In genomic region chr14:34768373-34768772, GRCm38 (mm10) we compare ENCODE assay signal across 8 mouse cellular contexts. TPM values are rescaled to one million over a fixed set of nuclear protein-coding genes. Genes with fewer than 3 reads are reported as not detected.
DNase-seq lines count a peak whose midpoint lies in the region; ATAC-seq and TF ChIP-seq lines count a peak whose summit lies in the region.

No protein-coding gene starts in this region.

- peaks cover 19% of the 10 kb centered on the region for H3K27me3 ChIP-seq in embryonic facial prominence, embryonic 10.5 days (replicated peaks; ENCODE audit: low read depth, poor library complexity, severe bottlenecking)
- H3K27me3 ChIP-seq in intestine, postnatal 0 days (replicated peaks; ENCODE audit: control insufficient read depth, insufficient read depth, low read length), result no peaks in the 10 kb centered on the region
- no peaks in the 10 kb centered on the region; the same call in 1 of the 2 replicates for H3K27me3 ChIP-seq in limb, embryonic 11.5 days (ENCODE audit: control insufficient read depth, insufficient read depth, low read length)
- H3K27me3 ChIP-seq in midbrain, embryonic 12.5 days, result peaks cover 14% of the 10 kb centered on the region

- peak; percentile 54; the same call in 1 of the 2 replicates for ATAC-seq in cerebellum, adult (ENCODE audit: insufficient number of reproducible peaks, low FRiP score, low TSS enrichment)
- no peak; the same call in 1 of the 2 replicates for ATAC-seq in intestine, postnatal 0 days
- ATAC-seq in limb, embryonic 11.5 days (ENCODE audit: insufficient number of reproducible peaks, low FRiP score, low TSS enrichment, low read depth), result no peak
- peak; percentile 55; the same call in 1 of the 2 replicates for ATAC-seq in midbrain, embryonic 12.5 days (ENCODE audit: low FRiP score, low read depth)

- H3K9ac ChIP-seq in intestine, postnatal 0 days (ENCODE audit: low read depth, low read length), result 0 out of 2 replicates have a peak overlapping the region, but pooled peaks have one; percentile 11
- H3K9ac ChIP-seq in limb, embryonic 11.5 days (ENCODE audit: low read length), result no peak overlapping the region
- H3K9ac ChIP-seq in midbrain, embryonic 12.5 days (replicated peaks), result peak overlapping the region; percentile 65; the same call in 1 of the 2 replicates

- TF ChIP-seq CTCF in intestine, postnatal 0 days (IDR thresholded peaks at IDR 0.05; ENCODE audit: low read depth), result no peak

- H3K4me1 ChIP-seq in embryonic facial prominence, embryonic 10.5 days, result peaks cover 33% of the 10 kb centered on the region
- H3K4me1 ChIP-seq in intestine, postnatal 0 days (replicated peaks; ENCODE audit: control insufficient read depth, insufficient read depth, low read length), result peaks cover 11% of the 10 kb centered on the region
- peaks cover 6% of the 10 kb centered on the region; the same call in 1 of the 2 replicates for H3K4me1 ChIP-seq in limb, embryonic 11.5 days (ENCODE audit: control insufficient read depth, insufficient read depth, low read length)
- peaks cover 9% of the 10 kb centered on the region for H3K4me1 ChIP-seq in midbrain, embryonic 12.5 days

- H3K27ac ChIP-seq in embryonic facial prominence, embryonic 10.5 days (replicated peaks), result no peak overlapping the region
- H3K27ac ChIP-seq in intestine, postnatal 0 days (ENCODE audit: low read depth, low read length), result no peak overlapping the region
- H3K27ac ChIP-seq in limb, embryonic 11.5 days (replicated peaks; ENCODE audit: low read depth, low read length), result no peak overlapping the region
- no peak overlapping the region for H3K27ac ChIP-seq in midbrain, embryonic 12.5 days (replicated peaks)

- peak overlapping the region; percentile 95 for H3K4me2 ChIP-seq in intestine, postnatal 0 days (replicated peaks; ENCODE audit: low read depth)
- H3K4me2 ChIP-seq in limb, embryonic 11.5 days (ENCODE audit: low read depth, severe bottlenecking), result peak overlapping the region; percentile 89
- peak overlapping the region; percentile 96 for H3K4me2 ChIP-seq in midbrain, embryonic 12.5 days (replicated peaks)

- no peak for DNase-seq in cerebellum, adult 11 months
- peak; percentile 73 for DNase-seq in embryonic facial prominence, embryonic 10.5 days (ENCODE audit: low spot score)
- DNase-seq in heart, adult 11 months, result peak; percentile 99
- DNase-seq in limb, embryonic 11.5 days (ENCODE audit: low spot score), result peak; percentile 81
- peak; percentile 40 for DNase-seq in spleen, adult 12 weeks (ENCODE audit: low spot score)

- peak overlapping the region; percentile 67 for H3K4me3 ChIP-seq in embryonic facial prominence, embryonic 10.5 days
- peak overlapping the region; percentile 43 for H3K4me3 ChIP-seq in intestine, postnatal 0 days (ENCODE audit: low read depth, low read length)
- H3K4me3 ChIP-seq in limb, embryonic 11.5 days (ENCODE audit: low read depth, low read length), result peak overlapping the region; percentile 35; the same call in 1 of the 2 replicates
- H3K4me3 ChIP-seq in midbrain, embryonic 12.5 days, result peak overlapping the region; percentile 50

- H3K9me3 ChIP-seq in embryonic facial prominence, embryonic 10.5 days, result no peaks in the 10 kb centered on the region
- no peaks in the 10 kb centered on the region for H3K9me3 ChIP-seq in intestine, postnatal 0 days (ENCODE audit: control insufficient read depth)
- no peaks in the 10 kb centered on the region for H3K9me3 ChIP-seq in limb, embryonic 11.5 days (ENCODE audit: control insufficient read depth, low read length)
- no peaks in the 10 kb centered on the region for H3K9me3 ChIP-seq in midbrain, embryonic 12.5 days

- WGBS in embryonic facial prominence, embryonic 10.5 days, result under 1% methylated on average over 10 of the region's 10 CpGs
- WGBS in intestine, postnatal 0 days, result 1% methylated on average over 10 of the region's 10 CpGs
- under 1% methylated on average over 10 of the region's 10 CpGs for WGBS in limb, embryonic 11.5 days
- WGBS in midbrain, embryonic 12.5 days, result 2% methylated on average over 10 of the region's 10 CpGs

- H3K36me3 ChIP-seq in embryonic facial prominence, embryonic 10.5 days (replicated peaks), result no peaks in the 10 kb centered on the region
- H3K36me3 ChIP-seq in intestine, postnatal 0 days (ENCODE audit: control insufficient read depth, insufficient read depth), result no peaks in the 10 kb centered on the region
- H3K36me3 ChIP-seq in limb, embryonic 11.5 days (ENCODE audit: control insufficient read depth, insufficient read depth, low read length), result no peaks in the 10 kb centered on the region
- H3K36me3 ChIP-seq in midbrain, embryonic 12.5 days, result no peaks in the 10 kb centered on the region

RNA-seq across cellular contexts. Expression of gene Grid1, which starts 51.5 kb away (rescaled TPM):
- 0.20 and 0.31 TPM in 2 replicates for polyA plus RNA-seq in embryonic facial prominence, embryonic 10.5 days (2016; fragmentation: Nextera tagmentation; extraction: Ambion mirVana)
- 0.12 TPM in 2 replicates for polyA plus RNA-seq in intestine, postnatal 0 days (2015; fragmentation: Nextera tagmentation; extraction: Ambion mirVana)
- 0.17 TPM in 1 of 2 replicates, not detected in the other for polyA plus RNA-seq in limb, embryonic 11.5 days (2014; fragmentation: Nextera tagmentation; extraction: Ambion mirVana)
- polyA plus RNA-seq in midbrain, embryonic 12.5 days (2016; fragmentation: Nextera tagmentation; extraction: Ambion mirVana), result 1.3 TPM in 2 replicates

Comparison
In these comparisons a context has a peak if more than half of its experiments do, and no peak if none do; other contexts are left out.
1. ATAC-seq: peak in cerebellum, adult (single experiment) and midbrain, embryonic 12.5 days (single experiment); none in intestine, postnatal 0 days (single experiment) and limb, embryonic 11.5 days (single experiment).
2. Peak in every context shown above with its lines, with median percentiles within 50 percentile points of each other: H3K4me3 ChIP-seq and H3K4me2 ChIP-seq.